In the genomic region with DNA sequence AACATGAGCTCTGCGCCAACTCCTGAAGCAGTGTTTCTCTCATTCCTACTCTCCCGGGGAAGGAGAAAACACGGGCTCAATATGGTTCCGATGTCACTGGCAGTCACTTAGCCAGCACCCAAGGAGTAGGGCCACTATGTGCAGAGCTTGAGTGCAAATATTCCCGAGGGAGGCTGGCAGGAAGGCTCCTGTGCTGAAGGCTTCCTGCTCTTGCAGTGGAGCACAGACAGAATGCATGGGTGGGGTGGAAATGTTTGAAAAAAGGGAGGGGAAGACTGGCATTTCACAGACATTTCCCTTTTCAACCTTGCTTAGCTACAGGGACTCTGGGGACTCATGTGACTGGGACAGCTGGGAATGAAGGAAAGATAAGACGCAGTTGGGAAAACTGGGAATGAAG, we compare ENCODE assay signal across 22 mouse cellular contexts. TPM values are rescaled to one million over a fixed set of nuclear protein-coding genes. Genes with fewer than 3 reads are reported as not detected.
DNase-seq lines count a peak whose midpoint lies in the region; ATAC-seq and TF ChIP-seq lines count a peak whose summit lies in the region.
"Had no signal": no experiment of that assay in that cellular context is flagged by ENCODE, and none has a peak within 500 bp of the region (broad histone marks: within the 10 kb centered on the region; RNA-seq: fewer than 3 reads in every experiment).

No protein-coding gene starts in this region.

- TF ChIP-seq CTCF in kidney, postnatal 0 days (IDR thresholded peaks at IDR 0.05; ENCODE audit: low read depth) = no peak

- WGBS in heart, embryonic 13.5 days = 53% methylated on average over 6 of the region's 6 CpGs
- WGBS in kidney, postnatal 0 days = 71% methylated on average over 6 of the region's 6 CpGs
- 53% methylated on average over 6 of the region's 6 CpGs for WGBS in stomach, embryonic 15.5 days
- 84% methylated on average over 6 of the region's 6 CpGs for WGBS in hindbrain, embryonic 14.5 days

- no peaks in the 10 kb centered on the region for H3K27me3 ChIP-seq in heart, embryonic 13.5 days (replicated peaks)
- H3K27me3 ChIP-seq in kidney, postnatal 0 days (ENCODE audit: insufficient read depth, low read length) = no peaks in the 10 kb centered on the region
- no peaks in the 10 kb centered on the region for H3K27me3 ChIP-seq in stomach, embryonic 15.5 days (replicated peaks)
- H3K27me3 ChIP-seq in hindbrain, embryonic 14.5 days (ENCODE audit: control insufficient read depth, insufficient read depth, low read length) = no peaks in the 10 kb centered on the region
- H3K27me3 ChIP-seq: embryonic facial prominence, embryonic 12.5 days; neural tube, embryonic 15.5 days had no signal

- no peaks in the 10 kb centered on the region for H3K9me3 ChIP-seq in heart, embryonic 13.5 days
- no peaks in the 10 kb centered on the region for H3K9me3 ChIP-seq in kidney, postnatal 0 days (replicated peaks; ENCODE audit: low read length)
- no peaks in the 10 kb centered on the region for H3K9me3 ChIP-seq in stomach, embryonic 15.5 days
- no peaks in the 10 kb centered on the region for H3K9me3 ChIP-seq in hindbrain, embryonic 14.5 days (ENCODE audit: control insufficient read depth, low read length)
- H3K9me3 ChIP-seq: embryonic facial prominence, embryonic 12.5 days; neural tube, embryonic 15.5 days had no signal

- no peak for DNase-seq in heart, adult 8-10 months (ENCODE audit: low spot score)
- DNase-seq in kidney, postnatal 0 days (ENCODE audit: low spot score) = peak; percentile 13
- no peak for DNase-seq in kidney, postnatal 10 days
- DNase-seq in adipocyte (ENCODE audit: low spot score) = peak; percentile 11
- no peak for DNase-seq in hindbrain, embryonic 14.5 days (ENCODE audit: low spot score)
- DNase-seq: adrenal gland, adult 8-10 months; cerebellum, adult 9-10 months; gastrocnemius, postnatal 25 days; kidney, adult 9 months; lung, postnatal 36 days; right cerebral cortex, postnatal 14 days; spleen, adult 18-20 months had no signal

- H3K4me2 ChIP-seq in heart, embryonic 13.5 days = no peak overlapping the region
- H3K4me2 ChIP-seq in kidney, postnatal 0 days (ENCODE audit: low read length) = no peak overlapping the region
- H3K4me2 ChIP-seq in stomach, embryonic 15.5 days = no peak overlapping the region
- H3K4me2 ChIP-seq in hindbrain, embryonic 14.5 days (replicated peaks) = no peak overlapping the region
- H3K4me2 ChIP-seq: embryonic facial prominence, embryonic 12.5 days; liver, embryonic 11.5 days; neural tube, embryonic 15.5 days had no signal

- H3K27ac ChIP-seq in heart, embryonic 13.5 days (replicated peaks) = peak overlapping the region; percentile 64
- H3K27ac ChIP-seq in kidney, postnatal 0 days = 0 out of 2 replicates have a peak overlapping the region, but pooled peaks have one; percentile 13
- H3K27ac ChIP-seq in stomach, embryonic 15.5 days = peak overlapping the region; percentile 22; the same call in 1 of the 2 replicates
- no peak overlapping the region for H3K27ac ChIP-seq in hindbrain, embryonic 14.5 days
- H3K27ac ChIP-seq: embryonic facial prominence, embryonic 12.5 days; neural tube, embryonic 15.5 days had no signal

- H3K36me3 ChIP-seq in heart, embryonic 13.5 days = peaks cover 48% of the 10 kb centered on the region
- H3K36me3 ChIP-seq in kidney, postnatal 0 days (ENCODE audit: insufficient read depth, low read length) = peaks cover 24% of the 10 kb centered on the region; the same call in 1 of the 2 replicates
- H3K36me3 ChIP-seq in stomach, embryonic 15.5 days = peaks cover 6% of the 10 kb centered on the region; the same call in 1 of the 2 replicates
- peaks cover 63% of the 10 kb centered on the region for H3K36me3 ChIP-seq in hindbrain, embryonic 14.5 days (replicated peaks; ENCODE audit: control insufficient read depth, insufficient read depth)

- ATAC-seq in heart, embryonic 13.5 days (ENCODE audit: extremely low read depth, insufficient number of reproducible peaks, low FRiP score, low TSS enrichment) = no peak
- ATAC-seq in kidney, postnatal 0 days (replicated peaks; ENCODE audit: low FRiP score, low read depth) = no peak
- ATAC-seq in stomach, embryonic 15.5 days (ENCODE audit: insufficient read depth, low FRiP score, low read depth) = no peak
- no peak for ATAC-seq in hindbrain, embryonic 14.5 days (ENCODE audit: low FRiP score)
- ATAC-seq: forebrain, embryonic 14.5 days; inflammation-experienced regulatory T-cells, adult 6 months; midbrain, embryonic 16.5 days had no signal

- no peak overlapping the region for H3K9ac ChIP-seq in heart, embryonic 13.5 days
- no peak overlapping the region for H3K9ac ChIP-seq in kidney, postnatal 0 days (ENCODE audit: low read depth, low read length)
- no peak overlapping the region for H3K9ac ChIP-seq in stomach, embryonic 15.5 days
- H3K9ac ChIP-seq in hindbrain, embryonic 14.5 days = no peak overlapping the region
- H3K9ac ChIP-seq: embryonic facial prominence, embryonic 12.5 days; neural tube, embryonic 15.5 days had no signal

- peaks cover 32% of the 10 kb centered on the region for H3K4me1 ChIP-seq in heart, embryonic 13.5 days
- no peaks in the 10 kb centered on the region for H3K4me1 ChIP-seq in kidney, postnatal 0 days (replicated peaks; ENCODE audit: insufficient read depth, low read length)
- H3K4me1 ChIP-seq in stomach, embryonic 15.5 days = no peaks in the 10 kb centered on the region; the same call in 1 of the 2 replicates
- no peaks in the 10 kb centered on the region for H3K4me1 ChIP-seq in hindbrain, embryonic 14.5 days (replicated peaks; ENCODE audit: control insufficient read depth, insufficient read depth, low read length)
- H3K4me1 ChIP-seq: embryonic facial prominence, embryonic 12.5 days; neural tube, embryonic 15.5 days had no signal

- H3K4me3 ChIP-seq in heart, embryonic 13.5 days = no peak overlapping the region
- H3K4me3 ChIP-seq in kidney, postnatal 0 days (replicated peaks; ENCODE audit: low read depth, low read length) = no peak overlapping the region
- no peak overlapping the region for H3K4me3 ChIP-seq in stomach, embryonic 15.5 days (replicated peaks)
- H3K4me3 ChIP-seq in hindbrain, embryonic 14.5 days (replicated peaks; ENCODE audit: low read length) = no peak overlapping the region
- H3K4me3 ChIP-seq: embryonic facial prominence, embryonic 12.5 days; erythroblast, embryonic 14.5 days; neural tube, embryonic 15.5 days had no signal

RNA-seq across cellular contexts. Expression of a gene that starts 25.4 kb away (rescaled TPM):
- 21.2 and 21.4 TPM in 2 replicates for polyA plus RNA-seq in heart, embryonic 13.5 days (2015; fragmentation: Nextera tagmentation; extraction: Ambion mirVana)
- total RNA-seq in heart, adult 8-10 months (2022) = 1 to 10 TPM; 8.5 to 10.0 (median 9.0) TPM
- polyA plus RNA-seq in kidney, postnatal 0 days (2015; fragmentation: Nextera tagmentation; extraction: Ambion mirVana) = 14.9 and 20.6 TPM in 2 replicates
- polyA plus RNA-seq in stomach, embryonic 15.5 days (2015; fragmentation: Nextera tagmentation; extraction: Ambion mirVana) = 18.8 and 18.9 TPM in 2 replicates
- 26.2 and 28.5 TPM in 2 replicates for polyA plus RNA-seq in hindbrain, embryonic 14.5 days (2014; fragmentation: Nextera tagmentation; extraction: Ambion mirVana)

RNA-seq across cellular contexts. Expression of a gene that starts 25.5 kb away (rescaled TPM):
- 8.7 and 10.4 TPM in 2 replicates for polyA plus RNA-seq in heart, embryonic 13.5 days (2015; fragmentation: Nextera tagmentation; extraction: Ambion mirVana)
- total RNA-seq in heart, adult 8-10 months (2022) = 1 to 10 TPM in 3 of 4 experiments, under 1 TPM in 1; 0.98 to 1.5 (median 1.1) TPM
- polyA plus RNA-seq in kidney, postnatal 0 days (2015; fragmentation: Nextera tagmentation; extraction: Ambion mirVana) = 10.9 TPM in 2 replicates
- 15.4 and 19.4 TPM in 2 replicates for polyA plus RNA-seq in stomach, embryonic 15.5 days (2015; fragmentation: Nextera tagmentation; extraction: Ambion mirVana)
- polyA plus RNA-seq in hindbrain, embryonic 14.5 days (2014; fragmentation: Nextera tagmentation; extraction: Ambion mirVana) = 7.1 and 8.4 TPM in 2 replicates

RNA-seq across cellular contexts. Expression of a gene that starts 40.5 kb away (rescaled TPM):
- polyA plus RNA-seq in heart, embryonic 13.5 days (2015; fragmentation: Nextera tagmentation; extraction: Ambion mirVana) = 0.46 and 0.53 TPM in 2 replicates
- total RNA-seq in heart, adult 8-10 months (2022) = under 1 TPM; 0.20 to 0.53 (median 0.36) TPM
- polyA plus RNA-seq in kidney, postnatal 0 days (2015; fragmentation: Nextera tagmentation; extraction: Ambion mirVana) = 2.5 and 3.0 TPM in 2 replicates
- polyA plus RNA-seq in stomach, embryonic 15.5 days (2015; fragmentation: Nextera tagmentation; extraction: Ambion mirVana) = 0.58 and 0.71 TPM in 2 replicates
- 2.1 and 3.1 TPM in 2 replicates for polyA plus RNA-seq in hindbrain, embryonic 14.5 days (2014; fragmentation: Nextera tagmentation; extraction: Ambion mirVana)
- polyA plus RNA-seq: C2C12; erythroblast, embryonic 14.5 days had no signal

RNA-seq across cellular contexts. Expression of a gene that starts 52.9 kb away (rescaled TPM):
- 0.08 TPM in 1 of 2 replicates, not detected in the other for polyA plus RNA-seq in heart, embryonic 13.5 days (2015; fragmentation: Nextera tagmentation; extraction: Ambion mirVana)
- not detected for total RNA-seq in heart, adult 8-10 months (2022)
- not detected in 2 replicates for polyA plus RNA-seq in kidney, postnatal 0 days (2015; fragmentation: Nextera tagmentation; extraction: Ambion mirVana)
- 0.15 and 0.31 TPM in 2 replicates for polyA plus RNA-seq in stomach, embryonic 15.5 days (2015; fragmentation: Nextera tagmentation; extraction: Ambion mirVana)
- polyA plus RNA-seq in hindbrain, embryonic 14.5 days (2014; fragmentation: Nextera tagmentation; extraction: Ambion mirVana) = 0.08 and 0.53 TPM in 2 replicates
- polyA plus RNA-seq: erythroblast, embryonic 14.5 days; liver, embryonic 11.5 days had no signal

Comparison
In these comparisons a context has a peak if more than half of its experiments do, and no peak if none do; other contexts are left out.
1. DNase-seq: peak in kidney, postnatal 0 days (single experiment) and adipocyte (single experiment); none in heart, adult 8-10 months (single experiment), kidney, postnatal 10 days (single experiment) and hindbrain, embryonic 14.5 days (single experiment).